Mouse (Mus musculus) ES-Bruce4 (cell line): ENCODE results near the gene Lcp1. TPM values are rescaled to one million over a fixed set of nuclear protein-coding genes. Genes with fewer than 3 reads are reported as not detected.

Experiments used
- H3K27ac ChIP-seq: 2 replicates; pipeline ENCODE4 v1.5.1; 2012; ENCODE audit warnings: low read length, inconsistent platforms; ENCODE audit not compliant: insufficient read depth
- H3K27me3 ChIP-seq: 2 replicates; pipeline ENCODE4 v1.6.1; 2012; ENCODE audit warnings: mild to moderate bottlenecking, low read length, inconsistent platforms; ENCODE audit not compliant: control insufficient read depth, poor library complexity, insufficient read depth, severe bottlenecking
- H3K36me3 ChIP-seq: 2 replicates; pipeline ENCODE4 v1.6.1; 2012; ENCODE audit warnings: inconsistent platforms, mild to moderate bottlenecking, low read length, moderate library complexity; ENCODE audit not compliant: control insufficient read depth, poor library complexity, insufficient read depth, severe bottlenecking
- H3K4me1 ChIP-seq: one replicate; pipeline ENCODE4 v1.8.1; 2011; ENCODE audit warnings: low read length; ENCODE audit not compliant: control insufficient read depth, insufficient read depth
- H3K4me3 ChIP-seq: 2 replicates; pipeline ENCODE4 v1.5.1; 2011; ENCODE audit warnings: low read depth, mild to moderate bottlenecking, low read length
- H3K9ac ChIP-seq: 2 replicates; pipeline ENCODE4 v1.6.1; 2012; ENCODE audit warnings: low read depth, mild to moderate bottlenecking, inconsistent platforms; ENCODE audit not compliant: poor library complexity, severe bottlenecking
- H3K9me3 ChIP-seq: replicated peaks from 2 replicates; pipeline ENCODE4 v1.6.1; 2012; ENCODE audit warnings: mild to moderate bottlenecking, low read length, inconsistent platforms; ENCODE audit not compliant: control insufficient read depth, poor library complexity, insufficient read depth, severe bottlenecking
- CTCF ChIP-seq: IDR thresholded peaks from one replicate; pipeline ENCODE4 v1.8.1; 2011; ENCODE audit warnings: low read depth, low read length
- EP300 ChIP-seq: IDR thresholded peaks from 2 replicates; pipeline ENCODE4 v1.6.1; 2011; ENCODE audit warnings: low read depth, low read length; ENCODE audit not compliant: insufficient read depth
- POLR2A ChIP-seq: IDR thresholded peaks from one replicate; pipeline ENCODE4 v1.8.1; 2011; ENCODE audit warnings: low read length; ENCODE audit not compliant: insufficient read depth
- polyA plus RNA-seq: library from polyadenylated mRNA; stranded (reverse); fragments of >200 nt; gene quantifications from 2 replicates; pipeline ENCODE4 v1.2.4, GENCODE M21; 2011; ENCODE audit warnings: low read depth; ENCODE audit not compliant: missing spikeins, insufficient read depth, insufficient read length

Lcp1 gene
- polyA plus RNA-seq, result 2.0 and 2.5 TPM in 2 replicates

GRCm38 (mm10) chr14:75130501-75131318, at the start of gene Lcp1, which contains the start of gene Lrrc63:
Gene Lcp1 (plus strand): TSS chr14:75131101.
Gene Lrrc63 (minus strand): TSS chr14:75130881.
- Histone ChIP-seq H3K4me1 (no peaks in the 10 kb centered on the region), H3K27ac (no peak within 1 kb of the TSS), H3K27me3 (no peaks in the 10 kb centered on the region; the same call in none of the 2 replicates), H3K36me3 (no peaks in the 10 kb centered on the region), H3K9me3 (no peaks in the 10 kb centered on the region), H3K4me3 (peak within 1 kb of the TSS; percentile 91), H3K9ac (peak within 1 kb of the TSS; percentile 47)
- no peak for TF ChIP-seq POLR2A
- TF ChIP-seq CTCF, result no peak
- TF ChIP-seq EP300, result no peak

DNA sequence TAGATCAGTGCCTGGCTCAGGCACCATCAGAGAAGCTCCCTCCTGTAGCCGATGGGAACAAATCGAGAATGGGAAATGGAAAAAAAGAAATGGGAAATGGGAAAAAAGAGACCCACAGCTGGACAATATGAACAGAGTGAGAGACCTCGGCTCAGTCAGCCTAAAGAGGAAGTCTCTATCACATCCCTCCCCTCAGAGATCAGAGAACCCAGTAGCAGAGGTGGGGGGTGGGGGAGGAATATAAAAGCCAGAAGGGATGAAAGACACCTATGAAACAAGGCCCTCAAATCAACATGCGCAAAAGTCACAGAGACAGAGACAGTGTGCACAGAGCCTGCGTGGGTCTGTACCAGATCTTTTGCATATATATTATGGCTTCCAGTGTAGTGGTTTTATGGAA, 27.9 kb upstream of the Lcp1 start:
- no peaks in the 10 kb centered on the region for H3K36me3 ChIP-seq
- H3K27ac ChIP-seq, result no peak overlapping the region
- H3K27me3 ChIP-seq, result no peaks in the 10 kb centered on the region
- no peak overlapping the region for H3K4me3 ChIP-seq
- H3K9me3 ChIP-seq, result no peaks in the 10 kb centered on the region
- no peak for TF ChIP-seq CTCF
- TF ChIP-seq POLR2A, result no peak
- no peak for TF ChIP-seq EP300
- no peak overlapping the region for H3K9ac ChIP-seq
- H3K4me1 ChIP-seq, result no peaks in the 10 kb centered on the region

DNA sequence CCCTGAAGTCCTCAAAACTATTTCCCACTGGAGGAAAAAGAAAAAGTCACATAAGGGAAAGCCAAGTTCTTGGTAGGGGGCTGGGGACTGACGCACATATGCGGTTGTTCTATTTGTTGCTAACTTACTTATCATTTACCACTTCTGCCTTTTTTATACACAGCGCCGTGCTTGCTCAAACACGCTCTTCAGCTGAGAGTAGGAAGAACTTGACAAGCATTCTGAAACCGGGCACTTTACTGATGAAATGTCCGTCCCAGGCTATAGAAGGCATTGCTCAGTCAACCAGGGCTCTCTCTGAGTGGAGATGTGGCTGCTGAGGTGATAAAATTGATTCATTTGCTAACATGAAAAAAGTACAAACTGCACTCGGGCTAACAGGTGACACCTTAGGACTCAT, 9.2 kb upstream of the Lcp1 start:
- H3K9me3 ChIP-seq, result no peaks in the 10 kb centered on the region
- H3K27ac ChIP-seq, result no peak overlapping the region
- no peaks in the 10 kb centered on the region for H3K36me3 ChIP-seq
- TF ChIP-seq POLR2A (no peak), CTCF (no peak), EP300 (no peak)
- H3K9ac ChIP-seq, result no peak overlapping the region
- no peaks in the 10 kb centered on the region for H3K4me1 ChIP-seq
- H3K4me3 ChIP-seq, result no peak overlapping the region
- H3K27me3 ChIP-seq, result no peaks in the 10 kb centered on the region; the same call in none of the 2 replicates

GRCm38 (mm10) chr14:75131324-75131935, 529 bp downstream of the Lcp1 start:
- Histone ChIP-seq H3K4me1 (no peaks in the 10 kb centered on the region), H3K9ac (0 out of 2 replicates have a peak overlapping the region, but pooled peaks have one; percentile 47), H3K36me3 (no peaks in the 10 kb centered on the region), H3K9me3 (no peaks in the 10 kb centered on the region), H3K27ac (no peak overlapping the region), H3K4me3 (peak overlapping the region; percentile 41), H3K27me3 (no peaks in the 10 kb centered on the region; the same call in 1 of the 2 replicates)
- TF ChIP-seq EP300 (no peak), POLR2A (no peak), CTCF (no peak)

DNA sequence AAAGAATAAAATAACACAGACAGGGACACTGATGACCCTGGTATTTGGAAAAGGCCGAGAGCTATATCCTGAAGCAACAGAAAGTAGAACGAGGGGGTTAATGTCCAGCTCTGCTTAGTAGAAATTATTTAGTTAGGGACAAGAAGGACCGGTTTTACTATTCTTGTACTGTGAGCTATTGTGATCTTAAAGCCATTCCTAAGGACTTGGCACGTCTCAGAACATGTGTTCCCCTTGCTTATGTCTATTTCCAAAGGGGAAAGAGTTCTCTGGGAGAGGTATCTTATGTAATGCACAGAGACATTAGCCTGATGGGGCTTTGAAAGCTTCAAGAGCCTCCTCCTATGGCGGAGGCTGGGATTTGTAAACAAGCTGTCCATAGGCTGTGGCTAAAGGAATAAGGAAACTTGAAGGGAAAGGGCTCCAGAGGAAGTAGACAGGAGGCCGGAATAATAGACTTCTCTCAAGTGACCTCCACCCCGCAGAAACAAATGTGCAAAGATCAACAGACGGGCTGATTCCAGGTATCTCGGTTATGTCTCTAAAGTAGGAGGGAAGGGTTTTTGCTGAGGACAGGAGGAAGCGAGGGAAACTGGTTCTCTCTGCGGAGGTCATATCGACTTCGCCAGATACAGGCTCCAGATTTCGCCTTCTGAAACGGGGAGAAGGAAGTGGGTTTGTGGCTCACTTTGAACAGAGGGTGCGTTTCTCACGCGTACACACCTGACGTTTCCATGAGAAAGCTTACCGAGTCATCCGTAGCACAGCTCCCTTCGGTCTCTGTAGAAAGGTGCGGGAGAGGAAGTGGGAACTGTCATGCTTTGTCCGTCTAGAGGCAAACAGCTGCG, 5.4 kb downstream of the Lcp1 start:
- Histone ChIP-seq H3K36me3 (no peaks in the 10 kb centered on the region), H3K9me3 (no peaks in the 10 kb centered on the region), H3K27ac (no peak overlapping the region), H3K27me3 (no peaks in the 10 kb centered on the region; the same call in 1 of the 2 replicates), H3K4me1 (peaks cover 1% of the 10 kb centered on the region), H3K9ac (no peak overlapping the region), H3K4me3 (no peak overlapping the region)
- no peak for TF ChIP-seq CTCF
- no peak for TF ChIP-seq EP300
- no peak for TF ChIP-seq POLR2A
